Mouse (Mus musculus) regulatory T cell (primary cell): ENCODE measurements at regions not wholly inside any gene's neighbourhood (a gene's known extent, or its start where the extent isn't known, plus 50 kb on each side); places are given as distances from the start of the nearest gene placed in this dataset.

Source experiments
- in situ Hi-C: fragments of 300-600 bp; cut with MboI, MseI; formaldehyde crosslinking; loops from one replicate; pipeline ENCODE4 v1.15.1; 2025; ENCODE audit warnings: high pct_unique_total_duplicates

GRCm38 (mm10) chr10:93361654-93362195 lies 50.8 kb upstream of the Elk3 start:
- in situ Hi-C loops, result loop anchor here (25.0 kb wide), 1 partner anchor 1499 kb away; no protein-coding TSS in a partner anchor

GRCm38 (mm10) chr10:93364108-93364793 lies 53.3 kb upstream of the Elk3 start:
- in situ Hi-C loops, result loop anchor here (25.0 kb wide), 1 partner anchor 1502 kb away; no protein-coding TSS in a partner anchor

- in situ Hi-C loops, result loop anchor here (25.0 kb wide), 1 partner anchor 1503 kb away; no protein-coding TSS in a partner anchor
Measured at GRCm38 (mm10) chr10:93364881-93365280, 53.9 kb upstream of the Elk3 start.

- in situ Hi-C loops, result loop anchor here (25.0 kb wide), 1 partner anchor 1503 kb away; no protein-coding TSS in a partner anchor
Measured at GRCm38 (mm10) chr10:93365318-93365717, 54.4 kb upstream of the Elk3 start.

GRCm38 (mm10) chr10:93365824-93366223 lies 54.9 kb upstream of the Elk3 start:
- in situ Hi-C loops, result loop anchor here (25.0 kb wide), 1 partner anchor 1504 kb away; no protein-coding TSS in a partner anchor

- in situ Hi-C loops, result loop anchor here (25.0 kb wide), 1 partner anchor 1507 kb away; no protein-coding TSS in a partner anchor
Measured at GRCm38 (mm10) chr10:93369737-93370136, 58.8 kb upstream of the Elk3 start.

- in situ Hi-C loops, result loop anchor here (25.0 kb wide), 1 partner anchor 1508 kb away; no protein-coding TSS in a partner anchor
Measured at GRCm38 (mm10) chr10:93370331-93370730, 59.4 kb upstream of the Elk3 start.

- in situ Hi-C loops, result loop anchor here (25.0 kb wide), 1 partner anchor 1510 kb away; no protein-coding TSS in a partner anchor
Measured at GRCm38 (mm10) chr10:93372281-93372680, 61.3 kb upstream of the Elk3 start.

- in situ Hi-C loops, result loop anchor here (25.0 kb wide), 1 partner anchor 1511 kb away; no protein-coding TSS in a partner anchor
Measured at GRCm38 (mm10) chr10:93373265-93373664, 62.3 kb upstream of the Elk3 start.

GRCm38 (mm10) chr10:93373954-93374689 lies 63.2 kb upstream of the Elk3 start:
- in situ Hi-C loops, result loop anchor here (25.0 kb wide), 1 partner anchor 1512 kb away; no protein-coding TSS in a partner anchor

GRCm38 (mm10) chr10:93374690-93374994 lies 63.7 kb upstream of the Elk3 start:
- in situ Hi-C loops, result loop anchor here (25.0 kb wide), 1 partner anchor 1512 kb away; no protein-coding TSS in a partner anchor

- in situ Hi-C loops, result loop anchor here (5.0 kb wide), 1 partner anchor 47 kb away; no protein-coding TSS in a partner anchor
Measured at GRCm38 (mm10) chr10:93375007-93375711, 64.2 kb upstream of the Elk3 start.

GRCm38 (mm10) chr10:93375771-93376170 lies 64.8 kb upstream of the Elk3 start:
- in situ Hi-C loops, result loop anchor here (5.0 kb wide), 1 partner anchor 47 kb away; no protein-coding TSS in a partner anchor

- in situ Hi-C loops, result loop anchor here (5.0 kb wide), 1 partner anchor 46 kb away; no protein-coding TSS in a partner anchor
Measured at GRCm38 (mm10) chr10:93376457-93376941, 65.6 kb upstream of the Elk3 start.

- in situ Hi-C loops, result no loop called here
Measured at GRCm38 (mm10) chr10:93389276-93389675, 63.9 kb upstream of the Lta4h start.

GRCm38 (mm10) chr10:93391296-93391695 lies 61.9 kb upstream of the Lta4h start:
- in situ Hi-C loops, result no loop called here

GRCm38 (mm10) chr10:93393902-93394301 lies 59.3 kb upstream of the Lta4h start:
- in situ Hi-C loops, result no loop called here

GRCm38 (mm10) chr10:93397711-93398110 lies 55.5 kb upstream of the Lta4h start:
- in situ Hi-C loops, result no loop called here

GRCm38 (mm10) chr10:93398531-93399320 lies 54.5 kb upstream of the Lta4h start:
- in situ Hi-C loops, result no loop called here
